Mouse (Mus musculus) heart, adult 2 months (tissue): ENCODE results near the gene Shq1. TPM values are rescaled to one million over a fixed set of nuclear protein-coding genes. Genes with fewer than 3 reads are reported as not detected.

Experiments used
- DNase-seq, 2 experiments: peaks; one replicate each; pipeline ENCODE4 v3.0.0; 2021
- H3K27ac ChIP-seq: fragments of 200-600 bp; 2 replicates; pipeline ENCODE4 v1.8.1; 2022
- H3K27me3 ChIP-seq: fragments of 200-500 bp; 2 replicates; pipeline ENCODE4 v1.6.1; 2012; ENCODE audit warnings: mild to moderate bottlenecking, low read length, inconsistent platforms, mixed read lengths; ENCODE audit not compliant: control insufficient read depth, insufficient read depth
- H3K36me3 ChIP-seq: fragments of 200-500 bp; 2 replicates; pipeline ENCODE4 v1.6.1; 2012; ENCODE audit warnings: low read length, inconsistent platforms; ENCODE audit not compliant: control insufficient read depth, insufficient read depth
- H3K4me1 ChIP-seq: fragments of 200-500 bp; 2 replicates; pipeline ENCODE4 v1.6.1; 2011; ENCODE audit warnings: low read length; ENCODE audit not compliant: control insufficient read depth, insufficient read depth
- H3K4me3 ChIP-seq: fragments of 200-600 bp; 2 replicates; pipeline ENCODE4 v1.8.1; 2022
- H3K79me2 ChIP-seq: fragments of 200-500 bp; replicated peaks from 2 replicates; pipeline ENCODE4 v1.6.1; 2012; ENCODE audit warnings: mild to moderate bottlenecking, inconsistent platforms, low read length, moderate library complexity, mixed read lengths; ENCODE audit not compliant: control insufficient read depth, insufficient read depth
- H3K9ac ChIP-seq: fragments of 200-500 bp; 2 replicates; pipeline ENCODE4 v1.6.1; 2012; ENCODE audit warnings: low read depth, mild to moderate bottlenecking, control low read depth, inconsistent platforms, low read length, mixed read lengths
- CTCF ChIP-seq: fragments of 200-600 bp; IDR thresholded peaks from 2 replicates; pipeline ENCODE4 v1.8.1; 2022; ENCODE audit warnings: antibody characterized with exemption, mild to moderate bottlenecking, moderate library complexity
- EP300 ChIP-seq: fragments of 200-500 bp; IDR thresholded peaks from 2 replicates; pipeline ENCODE4 v1.6.1; 2011; ENCODE audit warnings: low read depth, low read length, control low read depth; ENCODE audit not compliant: insufficient read depth
- POLR2A ChIP-seq: fragments of 200-500 bp; IDR thresholded peaks from 2 replicates; pipeline ENCODE4 v1.6.1; 2011; ENCODE audit warnings: mild to moderate bottlenecking, low read depth, low read length, control low read depth; ENCODE audit not compliant: insufficient read depth
- WGBS: fragments of 180-500 bp; shearing (Covaris S2); methylation state at CpG from one replicate; pipeline ENCODE4 v1.1.7; 2018; 5-methylcytosine and 5-hydroxymethylcytosine counted together
- intact Hi-C: fragments of 180-260 bp; cut with DNase I; formaldehyde crosslinking; loops from one replicate; pipeline ENCODE4 v1.15.1; 2025
- polyA plus RNA-seq: library from polyadenylated mRNA; depleted of rRNA; stranded (reverse); fragments of >200 nt; gene quantifications from 2 replicates; pipeline ENCODE4 v1.2.3, GENCODE M21; 2012
- total RNA-seq, 2 experiments: library from RNA; stranded (reverse); gene quantifications; 2 replicates each; pipeline ENCODE4 v1.2.3; 2021

The Shq1 gene
- total and polyA plus RNA-seq, 3 experiments, result 2.0 to 3.6 (median 3.3) TPM

DNA sequence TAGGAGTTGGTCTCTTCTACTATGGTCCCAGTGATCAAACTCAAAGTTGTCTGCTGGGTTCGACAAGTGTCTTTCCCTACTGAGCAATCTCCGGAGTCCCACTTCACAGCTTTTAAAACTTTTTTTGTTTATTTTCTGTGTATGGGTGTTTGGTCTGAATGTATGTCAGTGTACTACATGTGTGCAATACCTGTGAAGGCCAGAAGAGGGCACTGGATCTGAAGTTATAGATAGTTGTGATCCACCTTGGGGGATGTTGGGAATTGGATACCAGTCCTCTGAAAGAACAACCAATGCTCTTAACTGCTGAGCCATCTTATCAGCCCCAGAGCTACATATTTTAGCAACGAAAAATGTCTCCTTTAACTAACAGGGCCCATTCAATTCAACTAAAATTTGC lies 62.5 kb downstream of the Shq1 start:
- Histone ChIP-seq H3K4me1 (no peaks in the 10 kb centered on the region; the same call in 1 of the 2 replicates), H3K27ac (no peak overlapping the region), H3K27me3 (no peaks in the 10 kb centered on the region), H3K79me2 (no peaks in the 10 kb centered on the region), H3K36me3 (no peaks in the 10 kb centered on the region), H3K9ac (no peak overlapping the region), H3K4me3 (no peak overlapping the region)
- DNase-seq, result no peak
- 95% methylated on average over 3 of the region's 3 CpGs for WGBS
- TF ChIP-seq POLR2A (no peak), CTCF (peak; percentile 68)
- intact Hi-C loops, result no loop called here

DNA sequence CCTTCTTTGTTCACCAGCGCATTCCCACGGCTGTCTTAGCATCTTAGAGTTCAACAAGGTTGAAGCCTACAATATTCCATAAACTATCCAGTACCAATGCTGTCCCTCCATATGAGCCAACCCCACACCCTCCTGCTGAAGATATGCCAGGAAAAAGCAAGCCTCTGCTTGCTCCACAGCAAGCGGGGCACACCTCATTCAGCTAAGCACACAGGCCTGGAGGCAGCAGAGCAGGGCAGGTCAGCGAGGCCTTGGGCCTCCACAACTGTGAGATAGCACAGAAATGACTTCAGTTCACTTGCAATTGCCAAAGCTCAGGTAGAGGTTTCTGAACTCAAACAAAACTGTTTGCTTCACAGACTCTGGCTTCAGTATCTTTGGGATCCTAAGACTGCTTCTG lies 64.2 kb downstream of the Shq1 start:
- H3K79me2 ChIP-seq, result no peaks in the 10 kb centered on the region
- H3K4me1 ChIP-seq, result no peaks in the 10 kb centered on the region; the same call in 1 of the 2 replicates
- WGBS, result 89% methylated on average over 4 of the region's 4 CpGs
- H3K27ac ChIP-seq, result no peak overlapping the region
- no peaks in the 10 kb centered on the region for H3K27me3 ChIP-seq
- no peak overlapping the region for H3K4me3 ChIP-seq
- H3K36me3 ChIP-seq, result no peaks in the 10 kb centered on the region
- no peak overlapping the region for H3K9ac ChIP-seq
- DNase-seq, result no peak
- TF ChIP-seq EP300 (no peak), CTCF (no peak), POLR2A (no peak)
- intact Hi-C loops, result no loop called here

GRCm38 (mm10) chr6:100603702-100604101 lies 67.3 kb downstream of the Shq1 start:
- WGBS, result 80% methylated on average over 6 of the region's 6 CpGs
- no peak overlapping the region for H3K9ac ChIP-seq
- no peaks in the 10 kb centered on the region for H3K4me1 ChIP-seq
- intact Hi-C loops, result no loop called here
- no peak overlapping the region for H3K27ac ChIP-seq
- H3K36me3 ChIP-seq, result no peaks in the 10 kb centered on the region
- TF ChIP-seq POLR2A (no peak), CTCF (no peak)
- H3K27me3 ChIP-seq, result no peaks in the 10 kb centered on the region
- no peak overlapping the region for H3K4me3 ChIP-seq
- no peaks in the 10 kb centered on the region for H3K79me2 ChIP-seq
- DNase-seq, result no peak

GRCm38 (mm10) chr6:100601634-100602033 lies 69.3 kb downstream of the Shq1 start:
- Histone ChIP-seq H3K27ac (no peak overlapping the region), H3K36me3 (no peaks in the 10 kb centered on the region), H3K79me2 (no peaks in the 10 kb centered on the region), H3K4me1 (no peaks in the 10 kb centered on the region), H3K9ac (no peak overlapping the region), H3K4me3 (no peak overlapping the region), H3K27me3 (no peaks in the 10 kb centered on the region)
- DNase-seq, result no peak
- intact Hi-C loops, result no loop called here
- WGBS, result 90% methylated on average over 6 of the region's 6 CpGs
- TF ChIP-seq POLR2A (no peak), CTCF (no peak), EP300 (no peak)

- Histone ChIP-seq H3K36me3 (no peaks in the 10 kb centered on the region), H3K9ac (no peak overlapping the region), H3K27ac (no peak overlapping the region), H3K4me1 (no peaks in the 10 kb centered on the region), H3K4me3 (no peak overlapping the region), H3K79me2 (no peaks in the 10 kb centered on the region), H3K27me3 (no peaks in the 10 kb centered on the region)
- no peak for DNase-seq
- 81% methylated on average over 8 of the region's 8 CpGs for WGBS
- TF ChIP-seq POLR2A (no peak), CTCF (no peak), EP300 (no peak)
- intact Hi-C loops, result no loop called here
Observed at GRCm38 (mm10) chr6:100593857-100594256, 77.1 kb downstream of the Shq1 start.

GRCm38 (mm10) chr6:100592991-100593390 lies 78.0 kb downstream of the Shq1 start:
- Histone ChIP-seq H3K4me3 (no peak overlapping the region), H3K79me2 (no peaks in the 10 kb centered on the region), H3K9ac (no peak overlapping the region), H3K4me1 (no peaks in the 10 kb centered on the region), H3K36me3 (no peaks in the 10 kb centered on the region), H3K27me3 (no peaks in the 10 kb centered on the region), H3K27ac (no peak overlapping the region)
- WGBS, result 87% methylated on average over 7 of the region's 7 CpGs
- TF ChIP-seq EP300, result no peak
- TF ChIP-seq POLR2A, result no peak
- no peak for TF ChIP-seq CTCF
- intact Hi-C loops, result no loop called here
- no peak for DNase-seq

- H3K27ac ChIP-seq, result no peak overlapping the region
- WGBS, result 82% methylated on average over 4 of the region's 4 CpGs
Observed at GRCm38 (mm10) chr6:100590602-100591001, 80.4 kb downstream of the Shq1 start.

More at GRCm38 (mm10) chr6:100590602-100591001, 80.4 kb downstream of the Shq1 start:
- Histone ChIP-seq H3K36me3 (no peaks in the 10 kb centered on the region; the same call in 1 of the 2 replicates), H3K9ac (no peak overlapping the region), H3K4me3 (no peak overlapping the region), H3K4me1 (peaks cover 2% of the 10 kb centered on the region; the same call in 1 of the 2 replicates), H3K27me3 (no peaks in the 10 kb centered on the region), H3K79me2 (no peaks in the 10 kb centered on the region)
- intact Hi-C loops, result no loop called here
- no peak for TF ChIP-seq POLR2A
- no peak for TF ChIP-seq EP300
- no peak for TF ChIP-seq CTCF
- no peak for DNase-seq
